Mouse (Mus musculus): Measurements from ENCODE around the gene Vps4a. TPM values are rescaled to one million over a fixed set of nuclear protein-coding genes. Genes with fewer than 3 reads are reported as not detected.
A peak's percentile ranks its signal among the peaks of the same experiment; 100 is the strongest.

The Vps4a gene
- polyA plus RNA-seq, 2 experiments from 2014 or later, result 33.4 to 34.1 TPM

DNA sequence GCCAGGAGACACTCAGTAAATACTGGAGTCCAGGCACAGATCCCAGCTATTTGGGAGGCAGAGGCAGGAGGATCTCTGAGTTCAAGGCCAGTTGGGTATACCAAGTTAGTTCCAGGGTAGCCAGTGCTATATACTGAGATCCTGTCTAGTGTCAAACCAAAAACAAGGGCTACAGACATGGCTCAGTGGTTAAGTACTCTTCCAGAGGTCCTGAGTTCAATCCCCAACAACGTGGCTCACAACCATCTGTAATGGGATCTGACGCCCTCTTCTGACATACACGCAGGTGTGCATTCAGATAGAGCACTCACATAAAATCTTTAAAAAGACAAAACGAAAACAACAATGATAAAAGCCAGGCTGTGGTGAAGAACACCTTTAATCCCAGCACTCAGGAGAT, 18.5 kb downstream of the Vps4a start:
- no peak for ATAC-seq

DNA sequence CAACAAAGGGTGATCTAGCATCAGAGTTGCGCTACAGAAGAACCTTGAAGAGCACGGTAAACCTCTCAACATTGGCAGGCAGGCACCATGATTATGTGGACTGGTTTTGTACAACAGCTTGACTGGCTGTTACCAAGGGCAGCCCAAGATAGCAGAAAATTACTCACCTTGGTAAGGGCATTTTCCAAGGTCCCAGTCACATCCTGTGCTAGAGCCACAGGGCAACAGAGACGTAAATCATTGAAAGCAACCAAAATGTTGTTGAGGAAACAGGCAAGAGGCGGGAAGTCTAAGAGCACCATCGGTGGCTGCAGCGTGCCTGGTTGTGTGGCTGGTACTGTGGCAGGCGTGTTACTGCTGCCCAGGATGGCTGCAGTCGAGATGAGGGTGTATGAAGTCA, 21.0 kb downstream of the Vps4a start:
- no peak for ATAC-seq

GRCm38 (mm10) chr8:107056076-107056972, 25.3 kb downstream of the Vps4a start, which contains the start of the genes Cog8 and Nip7:
Gene Cog8, minus strand, starts transcription at chr8:107056689.
Gene Nip7, plus strand, starts transcription at chr8:107056877.
- peak; percentile 98 for ATAC-seq

- ATAC-seq, result no peak
Observed at GRCm38 (mm10) chr8:107056973-107057369, 25.9 kb downstream of the Vps4a start.

- no peak for ATAC-seq
Observed at GRCm38 (mm10) chr8:107062613-107063012, 31.6 kb downstream of the Vps4a start.

DNA sequence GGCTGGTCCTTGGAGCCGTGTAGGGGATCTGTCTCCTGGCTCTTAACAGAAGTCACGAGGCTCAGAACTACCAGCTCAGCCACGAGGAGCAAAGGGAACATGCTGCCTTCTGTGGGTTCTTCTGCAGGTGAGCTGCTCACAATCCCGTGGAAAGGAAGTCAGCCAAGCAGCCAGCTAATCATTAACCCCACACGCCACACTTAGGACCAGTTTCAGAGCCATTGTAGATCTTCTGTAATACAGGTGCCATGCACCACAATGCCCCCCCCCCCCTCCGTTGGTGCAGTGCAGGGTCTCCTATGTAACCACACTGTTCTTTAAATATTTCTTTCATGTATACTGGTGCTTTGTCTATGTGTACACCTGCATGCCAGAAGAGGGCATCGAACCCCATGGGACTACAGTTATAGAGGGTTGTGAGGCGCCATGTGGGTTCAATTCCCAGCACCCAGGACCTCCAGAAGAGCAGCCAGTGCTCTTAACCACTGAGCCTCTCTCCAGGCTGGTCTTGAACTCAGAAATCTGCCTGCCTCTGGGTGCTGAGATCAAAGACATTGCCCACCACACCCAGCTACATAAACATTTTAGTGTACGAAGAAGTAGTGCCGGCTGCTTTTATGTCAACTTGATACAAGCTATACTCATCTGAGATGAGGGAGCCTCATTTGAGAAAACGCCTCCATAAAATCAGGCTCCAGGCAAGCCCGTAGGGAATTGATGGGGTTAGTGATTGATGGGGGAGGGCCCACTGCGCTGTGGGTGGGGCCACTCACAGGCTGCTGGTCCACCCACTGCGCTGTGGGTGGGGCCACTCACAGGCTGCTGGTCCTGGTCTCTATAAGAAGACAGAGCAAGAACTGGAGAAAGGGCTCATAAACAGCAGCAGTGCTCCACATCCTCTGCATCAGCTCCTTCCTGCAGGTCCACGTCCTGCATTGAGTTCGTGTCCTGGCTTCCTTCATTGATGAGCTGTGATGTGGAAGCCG, 34.8 kb downstream of the Vps4a start, which contains the start of gene Tmed6:
Tmed6 (minus strand) TSS at position 134 of the 986 bp plus-strand sequence.
- no peak for ATAC-seq

- ATAC-seq, result no peak
Observed at GRCm38 (mm10) chr8:107073706-107074105, 42.7 kb downstream of the Vps4a start.

- no peak for ATAC-seq
Observed at GRCm38 (mm10) chr8:107074128-107074527, 43.1 kb downstream of the Vps4a start.

DNA sequence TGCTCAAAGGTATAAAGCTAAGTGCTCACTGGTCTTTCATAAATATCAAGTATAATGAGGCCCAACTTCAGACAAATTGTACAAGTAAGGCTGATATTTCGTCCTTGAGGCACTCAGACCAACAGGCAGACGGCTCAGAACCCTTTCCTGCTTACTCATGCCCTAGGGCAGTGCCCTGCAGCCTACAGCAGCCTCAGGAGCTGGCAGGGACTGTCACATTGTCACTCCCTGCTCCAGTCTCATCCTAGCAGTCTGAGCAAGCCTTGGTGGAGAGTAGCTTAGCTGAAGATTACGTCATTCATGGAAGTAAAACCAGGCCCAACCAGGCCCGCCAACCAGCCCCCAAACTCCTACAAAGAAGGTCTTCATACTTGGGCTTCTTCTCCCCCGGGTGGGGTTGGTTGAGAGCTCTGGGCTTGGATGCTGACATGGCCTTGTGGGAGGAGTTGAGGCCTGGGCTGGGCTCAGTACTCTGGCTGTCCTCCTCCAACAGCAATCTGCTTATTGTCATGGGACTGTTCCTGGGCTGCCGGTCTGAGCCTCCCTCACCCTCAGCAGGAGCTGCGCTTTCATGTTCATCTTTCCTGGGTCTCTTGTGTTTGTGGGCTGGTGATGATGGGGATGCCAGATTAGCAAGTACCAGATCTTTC, 45.3 kb downstream of the Vps4a start:
- ATAC-seq, result no peak

DNA sequence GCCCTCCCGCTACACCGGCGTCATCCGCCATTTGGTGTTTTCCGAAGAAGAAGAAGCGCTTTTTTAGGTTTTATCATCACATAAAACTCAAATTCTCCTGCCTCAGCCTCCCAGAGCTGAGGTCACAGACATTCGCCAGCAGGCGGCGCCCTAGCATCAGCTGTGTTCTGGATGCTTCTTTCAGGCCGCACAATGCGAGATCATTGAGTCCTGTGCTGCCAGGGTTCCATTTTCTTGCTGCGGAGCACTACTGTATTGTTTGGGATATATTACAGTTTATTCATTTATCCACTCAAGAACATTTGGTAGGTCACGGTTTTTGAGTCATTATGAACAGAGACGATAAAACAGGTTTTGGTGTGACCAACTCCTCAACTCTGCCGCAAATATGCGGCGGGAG, 54.3 kb downstream of the Vps4a start:
- ATAC-seq, result no peak

DNA sequence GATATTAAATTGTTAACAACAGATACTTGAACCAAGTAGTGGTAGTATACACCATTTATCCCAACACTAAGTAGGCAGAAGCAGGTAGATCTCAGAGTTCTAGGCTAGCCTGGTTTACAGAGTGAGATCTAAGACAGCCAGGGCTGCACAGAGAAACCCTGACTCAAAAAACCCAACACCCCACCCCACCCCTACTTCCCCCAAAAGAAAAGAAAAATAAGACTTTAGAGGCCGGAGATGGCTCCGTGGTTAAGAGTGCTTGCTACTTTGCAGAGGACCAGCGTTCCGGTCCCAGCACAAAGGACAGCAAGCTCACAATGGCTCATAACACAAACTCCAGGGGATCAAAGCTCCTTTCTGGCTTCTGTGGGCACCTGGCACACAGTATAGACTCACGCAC, 55.0 kb downstream of the Vps4a start:
- ATAC-seq, result no peak

DNA sequence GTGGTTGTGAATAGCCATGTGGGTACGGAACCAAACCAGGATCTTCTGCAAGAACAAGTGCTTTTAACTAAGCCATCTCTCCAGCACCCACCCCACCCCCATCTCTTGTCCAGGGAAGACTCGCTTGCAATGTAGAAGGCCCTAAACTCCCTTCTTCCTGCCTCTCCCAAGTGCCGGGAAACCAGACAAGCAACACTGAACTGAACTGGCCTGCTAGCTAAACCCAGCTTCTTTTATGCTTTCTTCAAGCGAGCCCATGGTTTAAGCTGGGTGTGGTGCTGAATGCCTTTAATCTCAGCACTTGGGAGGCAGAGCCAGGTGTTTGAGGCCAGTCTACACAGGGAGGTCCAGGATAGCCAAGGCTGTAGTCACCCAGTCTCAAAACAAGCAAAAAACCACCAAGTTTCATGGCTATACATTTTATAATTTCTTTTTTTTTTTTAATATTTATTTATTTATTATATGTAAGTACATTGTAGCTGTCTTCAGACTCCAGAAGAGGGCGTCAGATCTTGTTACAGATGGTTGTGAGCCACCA, 57.6 kb downstream of the Vps4a start:
- no peak for ATAC-seq

DNA sequence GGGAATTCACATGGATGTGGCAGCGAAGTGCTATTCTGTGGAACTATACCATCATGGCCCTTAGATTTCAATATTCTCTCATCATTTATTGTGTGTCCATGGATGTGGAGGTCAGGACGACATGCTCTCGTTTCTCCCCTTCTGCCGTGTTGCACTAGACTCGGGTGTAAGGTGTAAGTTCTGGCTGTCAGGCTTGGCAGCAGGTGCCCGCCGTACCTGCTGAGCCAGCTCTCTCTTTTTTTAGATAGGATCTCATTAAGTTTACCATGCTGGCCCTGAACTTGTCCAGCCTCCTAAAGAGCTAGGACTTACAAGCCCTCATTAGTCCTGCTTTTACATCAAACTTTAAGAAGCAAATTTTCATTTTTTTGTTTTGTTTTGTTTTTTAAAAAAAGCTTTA, 59.5 kb downstream of the Vps4a start:
- ATAC-seq, result no peak

Other genes starting within 250 kb of the Vps4a start
- under 1 TPM; 0.10 to 0.13 TPM for gene Has3, start 161.0 kb upstream of the Vps4a start, polyA plus RNA-seq (2017; shearing (Covaris generic))
- gene Utp4, start 137.6 kb upstream of the Vps4a start, polyA plus RNA-seq (2017; shearing (Covaris generic)), result 10 to 100 TPM; 53.2 to 64.3 TPM
- 1 to 10 TPM; 2.9 to 6.5 TPM for gene Sntb2, start 95.5 kb upstream of the Vps4a start, polyA plus RNA-seq (2017; shearing (Covaris generic))
- 1 to 10 TPM in 1 of 2 experiments, under 1 TPM in 1; 0.85 to 1.3 TPM for gene Pdf, start 17.4 kb downstream of the Vps4a start, polyA plus RNA-seq (2017; shearing (Covaris generic))
- 1 to 10 TPM; 7.6 to 8.7 TPM for gene Cog8, start 25.5 kb downstream of the Vps4a start, polyA plus RNA-seq (2017; shearing (Covaris generic))
- 10 to 100 TPM; 63.5 to 84.9 TPM for gene Nip7, start 25.7 kb downstream of the Vps4a start, polyA plus RNA-seq (2017; shearing (Covaris generic))
- gene Tmed6, start 34.4 kb downstream of the Vps4a start, polyA plus RNA-seq (2017; shearing (Covaris generic)), result not detected
- gene Terf2, start 65.3 kb downstream of the Vps4a start, polyA plus RNA-seq (2017; shearing (Covaris generic)), result 10 to 100 TPM; 11.8 to 14.6 TPM
- gene Cyb5b, start 119.4 kb downstream of the Vps4a start, polyA plus RNA-seq (2017; shearing (Covaris generic)), result 10 to 100 TPM; 33.9 to 42.3 TPM

Data from CD4-positive, CD25-positive, alpha-beta regulatory T cell, adult 4 months (primary cell).